Mouse (Mus musculus) A20 (cell line): ENCODE results near the gene Snx6.
"Not testable (repeated sequence)": the region's sequence is repeated elsewhere in the genome, so short reads cannot be mapped to it uniquely, and the experiment has no call there.

Experiments used
- DNase-seq: peaks from one replicate; pipeline ENCODE4 v3.0.0-alpha.2; 2011; ENCODE audit warnings: low read depth, low spot score

The Snx6 gene

GRCm38 (mm10) chr12:54709691-54710493 is 85.6 kb downstream of the Snx6 start:
- not testable (repeated sequence) for DNase-seq

GRCm38 (mm10) chr12:54699394-54699793 is 96.1 kb downstream of the Snx6 start:
- DNase-seq, result no peak

GRCm38 (mm10) chr12:54697791-54698250 is 97.7 kb downstream of the Snx6 start:
- no peak for DNase-seq

- DNase-seq, result peak; percentile 83
These were observed 98.4 kb downstream of the Snx6 start for GRCm38 (mm10) chr12:54697003-54697597.
